Mouse (Mus musculus) hindbrain, embryonic 12.5 days (tissue): ENCODE data around the gene Fgf4. TPM values are rescaled to one million over a fixed set of nuclear protein-coding genes. Genes with fewer than 3 reads are reported as not detected.
"Not testable (repeated sequence)": the region's sequence is repeated elsewhere in the genome, so short reads cannot be mapped to it uniquely, and the experiment has no call there.

Source experiments
- ATAC-seq: fragments of 200-750 bp; cut with Nextera tagmentation; 2 replicates; pipeline ENCODE4 v1.8.0; 2017; ENCODE audit warnings: moderate TSS enrichment; ENCODE audit not compliant: low FRiP score
- H3K27ac ChIP-seq: fragments of 300-500 bp; sonication (generic); 2 replicates; pipeline ENCODE4 v1.5.1; 2016; ENCODE audit warnings: mild to moderate bottlenecking
- H3K27me3 ChIP-seq: fragments of 300-500 bp; sonication (generic); 2 replicates; pipeline ENCODE4 v1.6.1; 2016; ENCODE audit warnings: mild to moderate bottlenecking
- H3K36me3 ChIP-seq: fragments of 300-500 bp; sonication (generic); 2 replicates; pipeline ENCODE4 v1.6.1; 2016; ENCODE audit warnings: mild to moderate bottlenecking
- H3K4me1 ChIP-seq: fragments of 300-500 bp; sonication (generic); 2 replicates; pipeline ENCODE4 v1.6.1; 2016
- H3K4me2 ChIP-seq: fragments of 300-500 bp; sonication (generic); replicated peaks from 2 replicates; pipeline ENCODE4 v1.6.1; 2016; ENCODE audit warnings: mild to moderate bottlenecking
- H3K4me3 ChIP-seq: fragments of 300-500 bp; sonication (generic); 2 replicates; pipeline ENCODE4 v1.5.1; 2016; ENCODE audit warnings: mild to moderate bottlenecking
- H3K9ac ChIP-seq: fragments of 300-500 bp; sonication (generic); 2 replicates; pipeline ENCODE4 v1.6.1; 2016; ENCODE audit warnings: mild to moderate bottlenecking, moderate library complexity
- H3K9me3 ChIP-seq: fragments of 300-500 bp; sonication (generic); replicated peaks from 2 replicates; pipeline ENCODE4 v1.6.1; 2016; ENCODE audit warnings: mild to moderate bottlenecking
- WGBS: fragments of 180-500 bp; shearing (Covaris S2); methylation state at CpG from one replicate; pipeline ENCODE4 v1.1.7; 2016; 5-methylcytosine and 5-hydroxymethylcytosine counted together
- polyA plus RNA-seq: library from polyadenylated mRNA; unstranded; fragments of >200 nt; fragmentation: Nextera tagmentation; extraction: Ambion mirVana; gene quantifications from 2 replicates; pipeline ENCODE4 v1.2.1, GENCODE M21; 2016

Gene Fgf4
- polyA plus RNA-seq, 1 experiment from 2014 or later = 0.13 TPM

- Histone ChIP-seq H3K4me1 (no peaks in the 10 kb centered on the region), H3K4me3 (no peak overlapping the region), H3K9me3 (no peaks in the 10 kb centered on the region), H3K27me3 (peaks cover 13% of the 10 kb centered on the region; the same call in 1 of the 2 replicates), H3K9ac (no peak overlapping the region), H3K27ac (no peak overlapping the region), H3K4me2 (no peak overlapping the region), H3K36me3 (no peaks in the 10 kb centered on the region)
- ATAC-seq = no peak
- WGBS = 59% methylated on average over 4 of the region's 4 CpGs
These were observed 26.0 kb downstream of the Fgf4 start for GRCm38 (mm10) chr7:144873160-144873559.

GRCm38 (mm10) chr7:144874226-144874625, 27.1 kb downstream of the Fgf4 start:
- no peak for ATAC-seq

GRCm38 (mm10) chr7:144878401-144878800, 31.2 kb downstream of the Fgf4 start:
- Histone ChIP-seq H3K4me1 (no peaks in the 10 kb centered on the region), H3K9ac (no peak overlapping the region), H3K36me3 (no peaks in the 10 kb centered on the region), H3K27ac (no peak overlapping the region), H3K9me3 (no peaks in the 10 kb centered on the region), H3K4me3 (no peak overlapping the region), H3K27me3 (peaks cover 10% of the 10 kb centered on the region; the same call in 1 of the 2 replicates), H3K4me2 (no peak overlapping the region)
- 90% methylated on average over 1 of the region's 1 CpGs for WGBS
- no peak for ATAC-seq

More at GRCm38 (mm10) chr7:144874226-144874625, 27.1 kb downstream of the Fgf4 start:
- Histone ChIP-seq H3K4me3 (no peak overlapping the region), H3K9ac (no peak overlapping the region), H3K36me3 (no peaks in the 10 kb centered on the region), H3K9me3 (no peaks in the 10 kb centered on the region), H3K27ac (no peak overlapping the region), H3K4me2 (no peak overlapping the region), H3K27me3 (peaks cover 13% of the 10 kb centered on the region; the same call in 1 of the 2 replicates), H3K4me1 (no peaks in the 10 kb centered on the region)
- WGBS = 70% methylated on average over 4 of the region's 4 CpGs

GRCm38 (mm10) chr7:144883106-144883505, 35.9 kb downstream of the Fgf4 start:
- Histone ChIP-seq H3K27ac (no peak overlapping the region), H3K27me3 (no peaks in the 10 kb centered on the region), H3K9me3 (no peaks in the 10 kb centered on the region), H3K36me3 (no peaks in the 10 kb centered on the region), H3K4me1 (no peaks in the 10 kb centered on the region), H3K4me3 (no peak overlapping the region), H3K4me2 (no peak overlapping the region), H3K9ac (no peak overlapping the region)
- ATAC-seq = no peak
- 49% methylated on average over 2 of the region's 2 CpGs for WGBS

GRCm38 (mm10) chr7:144887672-144888071, 40.5 kb downstream of the Fgf4 start:
- Histone ChIP-seq H3K4me2 (no peak overlapping the region), H3K9me3 (no peaks in the 10 kb centered on the region), H3K27me3 (peaks cover 18% of the 10 kb centered on the region), H3K36me3 (no peaks in the 10 kb centered on the region), H3K9ac (no peak overlapping the region), H3K4me3 (no peak overlapping the region), H3K4me1 (peaks cover 5% of the 10 kb centered on the region), H3K27ac (no peak overlapping the region)
- WGBS = 91% methylated on average over 2 of the region's 2 CpGs
- no peak for ATAC-seq

- 4% methylated on average over 18 of the region's 18 CpGs for WGBS
- no peak for ATAC-seq
These were observed 41.6 kb downstream of the Fgf4 start for GRCm38 (mm10) chr7:144888564-144889299.

GRCm38 (mm10) chr7:144890661-144891060, 43.5 kb downstream of the Fgf4 start:
- not testable (repeated sequence) for H3K36me3 ChIP-seq, ATAC-seq, H3K4me3 ChIP-seq, H3K4me2 ChIP-seq, H3K9me3 ChIP-seq, H3K27ac ChIP-seq, H3K9ac ChIP-seq
- WGBS = 100% methylated on average over 1 of the region's 1 CpGs
- H3K27me3 ChIP-seq = peaks cover 36% of the 10 kb centered on the region
- peaks cover 17% of the 10 kb centered on the region for H3K4me1 ChIP-seq

More at GRCm38 (mm10) chr7:144888564-144889299, 41.6 kb downstream of the Fgf4 start:
- no peaks in the 10 kb centered on the region for H3K9me3 ChIP-seq
- H3K27me3 ChIP-seq = peaks cover 19% of the 10 kb centered on the region
- H3K4me3 ChIP-seq = no peak overlapping the region
- H3K4me1 ChIP-seq = peaks cover 5% of the 10 kb centered on the region
- no peak overlapping the region for H3K4me2 ChIP-seq
- no peaks in the 10 kb centered on the region for H3K36me3 ChIP-seq
- H3K9ac ChIP-seq = no peak overlapping the region
- no peak overlapping the region for H3K27ac ChIP-seq

GRCm38 (mm10) chr7:144891863-144892262, 44.7 kb downstream of the Fgf4 start:
- Histone ChIP-seq H3K9ac (no peak overlapping the region), H3K4me1 (peaks cover 27% of the 10 kb centered on the region), H3K4me2 (no peak overlapping the region), H3K36me3 (no peaks in the 10 kb centered on the region), H3K9me3 (no peaks in the 10 kb centered on the region), H3K27ac (no peak overlapping the region), H3K27me3 (peaks cover 48% of the 10 kb centered on the region), H3K4me3 (no peak overlapping the region)
- no peak for ATAC-seq
- 71% methylated on average over 2 of the region's 2 CpGs for WGBS

GRCm38 (mm10) chr7:144892322-144892721, 45.2 kb downstream of the Fgf4 start:
- peaks cover 52% of the 10 kb centered on the region for H3K27me3 ChIP-seq
- H3K9ac ChIP-seq = no peak overlapping the region
- H3K4me1 ChIP-seq = peaks cover 31% of the 10 kb centered on the region
- WGBS = 47% methylated on average over 6 of the region's 6 CpGs
- no peak overlapping the region for H3K4me3 ChIP-seq
- no peaks in the 10 kb centered on the region for H3K36me3 ChIP-seq
- H3K4me2 ChIP-seq = no peak overlapping the region
- H3K9me3 ChIP-seq = no peaks in the 10 kb centered on the region
- ATAC-seq = no peak
- no peak overlapping the region for H3K27ac ChIP-seq

GRCm38 (mm10) chr7:144894191-144894590, 47.0 kb downstream of the Fgf4 start:
- H3K27ac ChIP-seq = no peak overlapping the region
- no peaks in the 10 kb centered on the region for H3K36me3 ChIP-seq
- 2% methylated on average over 5 of the region's 5 CpGs for WGBS
- H3K9me3 ChIP-seq = no peaks in the 10 kb centered on the region
- H3K4me1 ChIP-seq = peaks cover 32% of the 10 kb centered on the region
- H3K4me2 ChIP-seq = peak overlapping the region; percentile 85; the same call in 1 of the 2 replicates
- no peak overlapping the region for H3K4me3 ChIP-seq
- H3K27me3 ChIP-seq = peaks cover 62% of the 10 kb centered on the region
- no peak for ATAC-seq
- no peak overlapping the region for H3K9ac ChIP-seq

- Histone ChIP-seq H3K27me3 (peaks cover 64% of the 10 kb centered on the region), H3K9ac (no peak overlapping the region), H3K9me3 (no peaks in the 10 kb centered on the region), H3K4me3 (peak overlapping the region; percentile 47; the same call in 1 of the 2 replicates), H3K36me3 (no peaks in the 10 kb centered on the region), H3K27ac (peak overlapping the region; percentile 48; the same call in 1 of the 2 replicates), H3K4me1 (peaks cover 32% of the 10 kb centered on the region), H3K4me2 (peak overlapping the region; percentile 85)
- ATAC-seq = no peak
- 0% methylated on average over 4 of the region's 4 CpGs for WGBS
These were observed 47.5 kb downstream of the Fgf4 start for GRCm38 (mm10) chr7:144894706-144895105.

- Histone ChIP-seq H3K4me1 (peaks cover 32% of the 10 kb centered on the region), H3K36me3 (no peaks in the 10 kb centered on the region), H3K9ac (peak overlapping the region; percentile 59), H3K4me2 (peak overlapping the region; percentile 85), H3K9me3 (no peaks in the 10 kb centered on the region), H3K27ac (peak overlapping the region; percentile 71), H3K27me3 (peaks cover 59% of the 10 kb centered on the region), H3K4me3 (peak overlapping the region; percentile 47)
- under 1% methylated on average over 37 of the region's 37 CpGs for WGBS
- peak; percentile 83 for ATAC-seq
These were observed 48.3 kb downstream of the Fgf4 start for GRCm38 (mm10) chr7:144895305-144896111.
